Mouse (Mus musculus) forebrain, embryonic 13.5 days (tissue): ENCODE measurements at regions not wholly inside any gene's neighbourhood (a gene's known extent, or its start where the extent isn't known, plus 50 kb on each side); places are given as distances from the start of the nearest gene placed in this dataset.

Experiments used
- ATAC-seq: fragments of 200-750 bp; cut with Nextera tagmentation; 2 replicates; pipeline ENCODE4 v1.8.0; 2017
- H3K27ac ChIP-seq: fragments of 300-500 bp; sonication (generic); 2 replicates; pipeline ENCODE4 v1.5.1; 2015; ENCODE audit warnings: inconsistent platforms, mild to moderate bottlenecking, moderate library complexity
- H3K27me3 ChIP-seq: fragments of 300-500 bp; sonication (generic); 2 replicates; pipeline ENCODE4 v1.6.1; 2015; ENCODE audit warnings: mild to moderate bottlenecking, inconsistent platforms
- H3K36me3 ChIP-seq: fragments of 300-500 bp; sonication (generic); 2 replicates; pipeline ENCODE4 v1.6.1; 2015; ENCODE audit warnings: mild to moderate bottlenecking, inconsistent platforms; ENCODE audit not compliant: poor library complexity, severe bottlenecking
- H3K4me1 ChIP-seq: fragments of 300-500 bp; sonication (generic); 2 replicates; pipeline ENCODE4 v1.6.1; 2015; ENCODE audit warnings: inconsistent platforms
- H3K4me2 ChIP-seq: fragments of 300-500 bp; sonication (generic); 2 replicates; pipeline ENCODE4 v1.6.1; 2015; ENCODE audit warnings: inconsistent platforms, mild to moderate bottlenecking, moderate library complexity
- H3K4me3 ChIP-seq: fragments of 300-500 bp; sonication (generic); 2 replicates; pipeline ENCODE4 v1.5.1; 2015; ENCODE audit warnings: mild to moderate bottlenecking, inconsistent platforms
- H3K9ac ChIP-seq: fragments of 300-500 bp; sonication (generic); 2 replicates; pipeline ENCODE4 v1.6.1; 2015; ENCODE audit warnings: mild to moderate bottlenecking, inconsistent platforms
- H3K9me3 ChIP-seq: fragments of 300-500 bp; sonication (generic); replicated peaks from 2 replicates; pipeline ENCODE4 v1.6.1; 2016; ENCODE audit warnings: inconsistent platforms
- WGBS: fragments of 180-500 bp; shearing (Covaris S2); methylation state at CpG from one replicate; pipeline ENCODE4 v1.1.7; 2015; 5-methylcytosine and 5-hydroxymethylcytosine counted together

- Histone ChIP-seq H3K4me3 (no peak overlapping the region), H3K27ac (no peak overlapping the region), H3K9me3 (no peaks in the 10 kb centered on the region), H3K4me1 (no peaks in the 10 kb centered on the region), H3K36me3 (no peaks in the 10 kb centered on the region), H3K4me2 (no peak overlapping the region), H3K27me3 (no peaks in the 10 kb centered on the region), H3K9ac (no peak overlapping the region)
- no peak for ATAC-seq
- 88% methylated on average over 1 of the region's 1 CpGs for WGBS
Measured at GRCm38 (mm10) chr4:75713960-75714359, 435.9 kb upstream of the Dmac1 start.

GRCm38 (mm10) chr4:75700780-75701378 lies 422.8 kb upstream of the Dmac1 start:
- no peak overlapping the region for H3K4me3 ChIP-seq
- WGBS = 51% methylated on average over 3 of the region's 3 CpGs
- H3K9me3 ChIP-seq = no peaks in the 10 kb centered on the region
- H3K36me3 ChIP-seq = no peaks in the 10 kb centered on the region
- H3K4me1 ChIP-seq = 0 out of 2 replicates have a peak, but pooled peaks cover 3% of the 10 kb centered on the region
- H3K4me2 ChIP-seq = no peak overlapping the region
- H3K27me3 ChIP-seq = no peaks in the 10 kb centered on the region
- ATAC-seq = peak; percentile 83
- no peak overlapping the region for H3K9ac ChIP-seq
- no peak overlapping the region for H3K27ac ChIP-seq

GRCm38 (mm10) chr4:75676590-75677174 lies 398.6 kb upstream of the Dmac1 start:
- ATAC-seq = no peak
- no peaks in the 10 kb centered on the region for H3K27me3 ChIP-seq
- H3K9me3 ChIP-seq = no peaks in the 10 kb centered on the region
- 48% methylated on average over 3 of the region's 3 CpGs for WGBS
- no peaks in the 10 kb centered on the region for H3K4me1 ChIP-seq
- no peak overlapping the region for H3K9ac ChIP-seq
- no peak overlapping the region for H3K4me2 ChIP-seq
- no peak overlapping the region for H3K4me3 ChIP-seq
- no peaks in the 10 kb centered on the region for H3K36me3 ChIP-seq
- H3K27ac ChIP-seq = no peak overlapping the region

- H3K4me3 ChIP-seq = no peak overlapping the region
- H3K4me2 ChIP-seq = no peak overlapping the region
- H3K27ac ChIP-seq = no peak overlapping the region
- H3K27me3 ChIP-seq = no peaks in the 10 kb centered on the region
- H3K9me3 ChIP-seq = no peaks in the 10 kb centered on the region
- no peaks in the 10 kb centered on the region for H3K36me3 ChIP-seq
- H3K9ac ChIP-seq = no peak overlapping the region
- no peak for ATAC-seq
- no peaks in the 10 kb centered on the region for H3K4me1 ChIP-seq
Measured at GRCm38 (mm10) chr4:75641046-75641445, 362.9 kb upstream of the Dmac1 start.

- Histone ChIP-seq H3K27ac (no peak overlapping the region), H3K27me3 (no peaks in the 10 kb centered on the region), H3K4me3 (no peak overlapping the region), H3K9ac (no peak overlapping the region), H3K9me3 (no peaks in the 10 kb centered on the region), H3K4me2 (no peak overlapping the region), H3K4me1 (no peaks in the 10 kb centered on the region), H3K36me3 (no peaks in the 10 kb centered on the region)
- no peak for ATAC-seq
- 29% methylated on average over 1 of the region's 1 CpGs for WGBS
Measured at GRCm38 (mm10) chr4:75636627-75637026, 358.5 kb upstream of the Dmac1 start.

GRCm38 (mm10) chr4:75589901-75590300 lies 311.8 kb upstream of the Dmac1 start:
- 89% methylated on average over 3 of the region's 3 CpGs for WGBS
- no peak overlapping the region for H3K9ac ChIP-seq
- H3K27me3 ChIP-seq = no peaks in the 10 kb centered on the region
- no peak overlapping the region for H3K4me3 ChIP-seq
- H3K36me3 ChIP-seq = no peaks in the 10 kb centered on the region
- no peak overlapping the region for H3K27ac ChIP-seq
- no peak overlapping the region for H3K4me2 ChIP-seq
- no peak for ATAC-seq
- no peaks in the 10 kb centered on the region for H3K9me3 ChIP-seq
- H3K4me1 ChIP-seq = no peaks in the 10 kb centered on the region

GRCm38 (mm10) chr4:75588095-75588875 lies 310.2 kb upstream of the Dmac1 start:
- Histone ChIP-seq H3K27me3 (no peaks in the 10 kb centered on the region), H3K36me3 (no peaks in the 10 kb centered on the region), H3K4me2 (no peak overlapping the region), H3K4me3 (no peak overlapping the region), H3K4me1 (no peaks in the 10 kb centered on the region), H3K9ac (no peak overlapping the region), H3K27ac (no peak overlapping the region), H3K9me3 (no peaks in the 10 kb centered on the region)
- 19% methylated on average over 6 of the region's 6 CpGs for WGBS
- ATAC-seq = no peak

- no peak overlapping the region for H3K27ac ChIP-seq
- no peak overlapping the region for H3K4me3 ChIP-seq
- no peaks in the 10 kb centered on the region for H3K36me3 ChIP-seq
- no peak for ATAC-seq
- no peaks in the 10 kb centered on the region for H3K27me3 ChIP-seq
- no peak overlapping the region for H3K9ac ChIP-seq
- no peaks in the 10 kb centered on the region for H3K9me3 ChIP-seq
- no peaks in the 10 kb centered on the region for H3K4me1 ChIP-seq
- no peak overlapping the region for H3K4me2 ChIP-seq
- WGBS = 90% methylated on average over 1 of the region's 1 CpGs
Measured at GRCm38 (mm10) chr4:75579865-75580264, 301.8 kb upstream of the Dmac1 start.

- H3K9me3 ChIP-seq = no peaks in the 10 kb centered on the region
- no peak overlapping the region for H3K9ac ChIP-seq
- H3K27me3 ChIP-seq = no peaks in the 10 kb centered on the region
- no peak overlapping the region for H3K4me3 ChIP-seq
- no peaks in the 10 kb centered on the region for H3K4me1 ChIP-seq
- no peaks in the 10 kb centered on the region for H3K36me3 ChIP-seq
- H3K27ac ChIP-seq = no peak overlapping the region
- H3K4me2 ChIP-seq = no peak overlapping the region
- no peak for ATAC-seq
Measured at GRCm38 (mm10) chr4:75572603-75573002, 294.5 kb upstream of the Dmac1 start.

- Histone ChIP-seq H3K9me3 (no peaks in the 10 kb centered on the region), H3K4me2 (no peak overlapping the region), H3K4me3 (no peak overlapping the region), H3K4me1 (peaks cover 6% of the 10 kb centered on the region), H3K27ac (no peak overlapping the region), H3K9ac (no peak overlapping the region), H3K36me3 (no peaks in the 10 kb centered on the region), H3K27me3 (no peaks in the 10 kb centered on the region)
- no peak for ATAC-seq
- WGBS = 90% methylated on average over 2 of the region's 2 CpGs
Measured at GRCm38 (mm10) chr4:75567630-75568029, 289.5 kb upstream of the Dmac1 start.

- Histone ChIP-seq H3K27ac (peak overlapping the region; percentile 84), H3K27me3 (no peaks in the 10 kb centered on the region), H3K4me2 (no peak overlapping the region), H3K9ac (no peak overlapping the region), H3K4me1 (peaks cover 26% of the 10 kb centered on the region), H3K9me3 (no peaks in the 10 kb centered on the region), H3K4me3 (no peak overlapping the region), H3K36me3 (no peaks in the 10 kb centered on the region)
- 2% methylated on average over 4 of the region's 4 CpGs for WGBS
- peak; percentile 95 for ATAC-seq
Measured at GRCm38 (mm10) chr4:75562480-75562879, 284.4 kb upstream of the Dmac1 start.

GRCm38 (mm10) chr4:75561792-75562191 lies 283.7 kb upstream of the Dmac1 start:
- peak; percentile 95 for ATAC-seq
- Histone ChIP-seq H3K27ac (peak overlapping the region; percentile 64), H3K36me3 (no peaks in the 10 kb centered on the region), H3K4me1 (peaks cover 26% of the 10 kb centered on the region), H3K9me3 (no peaks in the 10 kb centered on the region), H3K27me3 (no peaks in the 10 kb centered on the region), H3K4me3 (no peak overlapping the region), H3K4me2 (no peak overlapping the region), H3K9ac (no peak overlapping the region)
- WGBS = 9% methylated on average over 1 of the region's 1 CpGs
